Mouse (Mus musculus) neural tube, embryonic 12.5 days (tissue): ENCODE data around the gene Nodal. TPM values are rescaled to one million over a fixed set of nuclear protein-coding genes. Genes with fewer than 3 reads are reported as not detected.
A peak's percentile ranks its signal among the peaks of the same experiment; 100 is the strongest.

Experiments
- ATAC-seq: fragments of 200-750 bp; cut with Nextera tagmentation; 2 replicates; pipeline ENCODE4 v1.8.0; 2017; ENCODE audit warnings: low read depth, mild to moderate bottlenecking, moderate TSS enrichment, moderate library complexity; ENCODE audit not compliant: low FRiP score
- H3K27ac ChIP-seq: fragments of 300-500 bp; sonication (generic); 2 replicates; pipeline ENCODE4 v1.5.1; 2016
- H3K27me3 ChIP-seq: fragments of 300-500 bp; sonication (generic); replicated peaks from 2 replicates; pipeline ENCODE4 v1.6.1; 2016; ENCODE audit warnings: mild to moderate bottlenecking
- H3K36me3 ChIP-seq: fragments of 300-500 bp; sonication (generic); 2 replicates; pipeline ENCODE4 v1.6.1; 2016; ENCODE audit warnings: mild to moderate bottlenecking
- H3K4me1 ChIP-seq: fragments of 300-500 bp; sonication (generic); 2 replicates; pipeline ENCODE4 v1.6.1; 2016
- H3K4me2 ChIP-seq: fragments of 300-500 bp; sonication (generic); replicated peaks from 2 replicates; pipeline ENCODE4 v1.6.1; 2016; ENCODE audit warnings: mild to moderate bottlenecking
- H3K4me3 ChIP-seq: fragments of 300-500 bp; sonication (generic); 2 replicates; pipeline ENCODE4 v1.5.1; 2016
- H3K9ac ChIP-seq: fragments of 300-500 bp; sonication (generic); 2 replicates; pipeline ENCODE4 v1.6.1; 2016; ENCODE audit warnings: mild to moderate bottlenecking
- H3K9me3 ChIP-seq: fragments of 300-500 bp; sonication (generic); 2 replicates; pipeline ENCODE4 v1.6.1; 2016; ENCODE audit warnings: mild to moderate bottlenecking
- WGBS: fragments of 180-500 bp; shearing (Covaris S2); methylation state at CpG from one replicate; pipeline ENCODE4 v1.1.7; 2016; 5-methylcytosine and 5-hydroxymethylcytosine counted together
- polyA plus RNA-seq: library from polyadenylated mRNA; unstranded; fragments of >200 nt; fragmentation: Nextera tagmentation; extraction: Ambion mirVana; gene quantifications from 2 replicates; pipeline ENCODE4 v1.2.1, GENCODE M21; 2016

Nodal gene
- polyA plus RNA-seq, 1 experiment from 2014 or later: not detected

DNA sequence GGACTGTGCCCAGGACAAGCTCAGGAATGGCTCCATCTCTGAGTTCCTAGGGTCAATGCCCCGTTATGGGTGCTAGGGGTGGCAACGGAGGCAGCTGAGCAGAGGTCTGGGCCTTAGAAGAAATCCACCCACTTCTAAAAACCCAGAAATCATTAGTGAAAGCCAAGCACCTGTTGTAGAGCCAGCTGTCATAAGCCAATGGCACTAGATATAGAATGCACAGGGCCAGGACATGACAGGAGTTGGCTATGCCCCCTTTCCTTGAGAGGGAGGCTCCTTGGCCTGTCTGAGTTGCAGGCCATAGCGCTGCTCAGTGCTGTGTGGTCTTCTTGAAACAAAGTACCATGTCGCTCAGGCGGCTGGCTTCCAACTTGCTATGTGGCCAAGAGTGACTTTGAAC, 17.4 kb upstream of the Nodal start:
- Histone ChIP-seq H3K27me3 (peaks cover 2% of the 10 kb centered on the region; the same call in 1 of the 2 replicates), H3K36me3 (no peaks in the 10 kb centered on the region), H3K4me2 (no peak overlapping the region), H3K9me3 (no peaks in the 10 kb centered on the region), H3K4me3 (no peak overlapping the region), H3K9ac (no peak overlapping the region), H3K4me1 (no peaks in the 10 kb centered on the region), H3K27ac (no peak overlapping the region)
- WGBS: 87% methylated on average over 5 of the region's 5 CpGs
- ATAC-seq: no peak

DNA sequence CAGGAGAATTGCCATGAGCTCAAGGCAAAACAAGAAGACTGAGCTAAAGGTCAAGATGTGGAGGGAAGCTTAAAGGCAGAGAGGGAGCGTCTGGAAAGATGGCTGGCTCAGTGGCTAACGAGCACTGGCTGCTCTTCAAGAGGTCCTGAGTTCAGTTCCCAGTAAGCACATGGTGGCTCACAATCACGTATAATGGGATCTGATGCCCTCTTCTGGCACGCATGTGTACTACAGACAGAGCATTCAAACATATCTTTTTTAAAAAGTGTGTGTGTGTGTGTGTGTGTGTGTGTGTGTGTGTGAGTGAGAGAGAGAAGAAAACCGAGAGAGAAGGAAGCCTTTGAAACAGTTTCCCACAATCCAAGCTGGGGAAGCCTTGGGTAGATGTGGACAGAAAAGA, 15.3 kb upstream of the Nodal start:
- Histone ChIP-seq H3K36me3 (no peaks in the 10 kb centered on the region), H3K4me2 (no peak overlapping the region), H3K9me3 (no peaks in the 10 kb centered on the region), H3K4me3 (no peak overlapping the region), H3K4me1 (no peaks in the 10 kb centered on the region), H3K27me3 (peaks cover 10% of the 10 kb centered on the region), H3K9ac (no peak overlapping the region), H3K27ac (no peak overlapping the region)
- no peak for ATAC-seq
- WGBS: 79% methylated on average over 5 of the region's 5 CpGs

GRCm38 (mm10) chr10:61402911-61403310, 14.9 kb upstream of the Nodal start:
- 88% methylated on average over 2 of the region's 2 CpGs for WGBS
- Histone ChIP-seq H3K27me3 (peaks cover 10% of the 10 kb centered on the region), H3K27ac (no peak overlapping the region), H3K9ac (no peak overlapping the region), H3K36me3 (no peaks in the 10 kb centered on the region), H3K9me3 (no peaks in the 10 kb centered on the region), H3K4me1 (no peaks in the 10 kb centered on the region), H3K4me2 (no peak overlapping the region), H3K4me3 (no peak overlapping the region)
- ATAC-seq: no peak

- no peak overlapping the region for H3K27ac ChIP-seq
- H3K4me3 ChIP-seq: no peak overlapping the region
- ATAC-seq: no peak
- H3K4me1 ChIP-seq: no peaks in the 10 kb centered on the region
- peaks cover 10% of the 10 kb centered on the region for H3K27me3 ChIP-seq
- WGBS: 17% methylated on average over 10 of the region's 10 CpGs
- H3K36me3 ChIP-seq: no peaks in the 10 kb centered on the region
- H3K9me3 ChIP-seq: no peaks in the 10 kb centered on the region
- no peak overlapping the region for H3K4me2 ChIP-seq
- H3K9ac ChIP-seq: no peak overlapping the region
Observed at GRCm38 (mm10) chr10:61405958-61406357, 11.8 kb upstream of the Nodal start.

DNA sequence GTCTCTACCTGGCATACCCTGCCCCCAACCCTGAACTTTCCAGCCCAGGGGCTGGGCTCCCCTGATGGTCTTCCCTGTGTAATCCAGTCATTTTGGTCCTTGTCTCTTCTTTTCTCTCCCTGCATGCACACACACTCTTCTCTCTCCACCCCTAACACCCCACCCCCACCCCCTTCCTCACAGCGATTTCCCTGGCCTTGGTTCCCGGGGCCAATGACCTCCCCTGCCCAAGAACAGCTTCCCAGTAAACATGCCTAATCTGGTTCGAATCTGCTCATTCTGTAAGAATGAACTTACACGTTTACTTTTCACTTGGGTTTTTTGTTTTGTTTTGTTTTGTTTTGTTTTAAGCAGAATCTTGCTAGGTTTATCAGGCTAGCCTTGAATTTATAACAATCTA, 8.0 kb upstream of the Nodal start:
- no peaks in the 10 kb centered on the region for H3K4me1 ChIP-seq
- 12% methylated on average over 4 of the region's 4 CpGs for WGBS
- no peaks in the 10 kb centered on the region for H3K36me3 ChIP-seq
- no peak for ATAC-seq
- no peak overlapping the region for H3K27ac ChIP-seq
- H3K4me3 ChIP-seq: no peak overlapping the region
- H3K27me3 ChIP-seq: peaks cover 13% of the 10 kb centered on the region
- no peak overlapping the region for H3K4me2 ChIP-seq
- no peak overlapping the region for H3K9ac ChIP-seq
- no peaks in the 10 kb centered on the region for H3K9me3 ChIP-seq

DNA sequence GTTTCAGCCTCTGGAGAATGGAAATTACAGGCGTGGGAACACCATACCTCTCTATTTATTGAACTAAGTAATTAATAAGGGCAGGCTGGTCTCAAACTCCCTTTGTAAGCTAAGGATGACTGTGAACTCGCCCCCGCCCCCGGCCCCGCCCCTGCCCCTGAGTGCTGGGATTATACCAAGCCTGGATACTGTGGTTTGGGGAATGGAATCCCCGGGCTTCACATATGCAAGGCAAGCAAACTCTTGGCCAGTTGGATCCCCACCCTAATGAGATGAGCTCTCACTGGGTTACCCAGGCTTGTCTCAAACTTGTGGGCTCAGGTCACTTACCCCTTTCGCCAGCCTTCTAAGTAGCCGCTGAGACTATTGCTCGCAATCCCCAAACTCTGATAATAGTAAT, 7.6 kb upstream of the Nodal start:
- Histone ChIP-seq H3K9me3 (no peaks in the 10 kb centered on the region), H3K27ac (no peak overlapping the region), H3K4me1 (no peaks in the 10 kb centered on the region), H3K4me2 (no peak overlapping the region), H3K36me3 (no peaks in the 10 kb centered on the region), H3K4me3 (no peak overlapping the region), H3K27me3 (peaks cover 17% of the 10 kb centered on the region), H3K9ac (no peak overlapping the region)
- WGBS: 30% methylated on average over 9 of the region's 9 CpGs
- no peak for ATAC-seq

- H3K4me2 ChIP-seq: no peak overlapping the region
- no peaks in the 10 kb centered on the region for H3K36me3 ChIP-seq
- H3K4me1 ChIP-seq: peaks cover 4% of the 10 kb centered on the region; the same call in 1 of the 2 replicates
- peaks cover 35% of the 10 kb centered on the region for H3K27me3 ChIP-seq
- no peak overlapping the region for H3K9ac ChIP-seq
- 56% methylated on average over 21 of the region's 21 CpGs for WGBS
- ATAC-seq: no peak
- H3K9me3 ChIP-seq: no peaks in the 10 kb centered on the region
- H3K27ac ChIP-seq: no peak overlapping the region
- no peak overlapping the region for H3K4me3 ChIP-seq
Observed at GRCm38 (mm10) chr10:61412910-61413625, 4.7 kb upstream of the Nodal start.

DNA sequence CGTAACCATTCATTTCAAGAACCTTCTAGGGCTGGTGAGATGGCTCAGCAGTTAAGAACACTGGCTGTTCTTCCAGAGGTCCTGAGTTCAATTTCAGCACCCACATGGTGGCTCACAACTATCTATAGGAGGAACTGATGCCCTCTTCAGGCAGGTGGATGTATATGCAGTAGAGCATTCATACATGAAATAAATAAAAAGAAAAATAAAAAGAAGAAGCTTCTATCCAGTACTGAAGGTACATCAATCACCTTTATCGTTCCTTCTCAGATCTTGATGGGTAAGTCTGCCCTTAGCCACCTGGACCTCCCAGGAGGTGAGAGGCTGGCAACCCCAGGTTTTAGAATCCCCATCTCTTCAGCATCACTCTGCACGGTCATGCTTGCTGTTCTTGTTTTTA, 2.5 kb upstream of the Nodal start:
- no peak for ATAC-seq
- 65% methylated on average over 3 of the region's 3 CpGs for WGBS

DNA sequence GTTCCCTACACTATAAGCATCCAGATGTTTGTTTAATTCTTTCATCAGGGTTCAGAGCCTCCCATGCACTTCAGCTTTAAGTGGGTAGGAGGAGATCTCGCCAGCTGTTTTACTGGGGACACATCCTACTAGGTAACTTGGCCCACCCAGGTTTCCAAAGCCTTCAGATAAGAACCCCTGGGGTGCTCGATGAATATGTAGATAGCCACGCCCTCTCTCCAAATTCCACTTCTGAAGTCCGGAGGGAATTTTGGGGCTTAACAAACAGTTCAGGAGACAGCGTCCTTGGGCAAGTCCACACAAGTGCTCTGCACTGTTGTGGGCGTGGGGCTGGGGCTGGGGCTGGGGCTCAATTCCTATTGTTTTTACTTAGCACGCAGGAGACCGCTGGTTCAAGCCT, 1.9 kb upstream of the Nodal start:
- Histone ChIP-seq H3K4me3 (no peak overlapping the region), H3K36me3 (no peaks in the 10 kb centered on the region), H3K27ac (no peak overlapping the region), H3K9me3 (no peaks in the 10 kb centered on the region), H3K4me2 (no peak overlapping the region), H3K9ac (no peak overlapping the region), H3K4me1 (peaks cover 10% of the 10 kb centered on the region), H3K27me3 (peaks cover 63% of the 10 kb centered on the region)
- WGBS: 9% methylated on average over 8 of the region's 8 CpGs
- ATAC-seq: no peak

More for the DNA sequence above, 2.5 kb upstream of the Nodal start:
- Histone ChIP-seq H3K4me3 (no peak overlapping the region), H3K4me1 (peaks cover 10% of the 10 kb centered on the region), H3K27me3 (peaks cover 56% of the 10 kb centered on the region), H3K9ac (no peak overlapping the region), H3K27ac (no peak overlapping the region), H3K4me2 (no peak overlapping the region), H3K9me3 (no peaks in the 10 kb centered on the region), H3K36me3 (no peaks in the 10 kb centered on the region)

DNA sequence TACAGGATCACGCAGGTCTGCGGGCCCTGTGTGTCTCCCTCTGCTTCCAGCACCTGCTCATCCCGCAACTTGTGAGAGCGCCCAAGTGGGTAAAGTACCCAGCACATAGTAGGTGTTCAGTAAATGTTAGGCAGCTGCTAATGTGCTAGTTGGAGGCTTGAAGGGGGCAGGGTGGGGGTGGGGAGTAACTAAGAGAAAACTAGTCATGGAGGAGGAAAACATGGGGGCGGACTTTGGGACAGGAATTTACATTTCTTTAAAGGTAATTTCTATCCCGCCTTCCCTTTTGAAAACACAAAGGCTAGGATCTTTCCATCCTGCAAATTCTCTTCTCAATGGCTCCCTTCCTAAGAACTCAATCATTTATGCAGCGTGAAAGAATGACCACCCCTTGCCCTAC, 1.2 kb upstream of the Nodal start:
- H3K4me1 ChIP-seq: peaks cover 10% of the 10 kb centered on the region
- no peaks in the 10 kb centered on the region for H3K36me3 ChIP-seq
- no peak for ATAC-seq
- H3K27ac ChIP-seq: no peak overlapping the region
- H3K9ac ChIP-seq: no peak overlapping the region
- peaks cover 65% of the 10 kb centered on the region for H3K27me3 ChIP-seq
- no peak overlapping the region for H3K4me2 ChIP-seq
- no peak overlapping the region for H3K4me3 ChIP-seq
- WGBS: 17% methylated on average over 7 of the region's 7 CpGs
- H3K9me3 ChIP-seq: no peaks in the 10 kb centered on the region

- Histone ChIP-seq H3K4me3 (no peak overlapping the region), H3K9me3 (no peaks in the 10 kb centered on the region), H3K27ac (no peak overlapping the region), H3K4me2 (no peak overlapping the region), H3K9ac (no peak overlapping the region), H3K27me3 (peaks cover 65% of the 10 kb centered on the region), H3K4me1 (peaks cover 10% of the 10 kb centered on the region), H3K36me3 (no peaks in the 10 kb centered on the region)
- ATAC-seq: no peak
- WGBS: 32% methylated on average over 2 of the region's 2 CpGs
Observed at GRCm38 (mm10) chr10:61417046-61417445, 726 bp upstream of the Nodal start.

- Histone ChIP-seq H3K4me1 (peaks cover 10% of the 10 kb centered on the region), H3K27ac (no peak overlapping the region), H3K4me2 (peak overlapping the region; percentile 68), H3K9ac (0 out of 2 replicates have a peak overlapping the region, but pooled peaks have one; percentile 43), H3K27me3 (peaks cover 65% of the 10 kb centered on the region), H3K36me3 (no peaks in the 10 kb centered on the region), H3K4me3 (peak overlapping the region; percentile 36), H3K9me3 (no peaks in the 10 kb centered on the region)
- WGBS: 1% methylated on average over 50 of the region's 50 CpGs
- ATAC-seq: 0 out of 2 replicates have a peak, but pooled peaks have one; percentile 35
Observed at GRCm38 (mm10) chr10:61418131-61418900, 544 bp downstream of the Nodal start.
